Comparison of ENCODE assay signal across 24 mouse cellular contexts in the genomic region with DNA sequence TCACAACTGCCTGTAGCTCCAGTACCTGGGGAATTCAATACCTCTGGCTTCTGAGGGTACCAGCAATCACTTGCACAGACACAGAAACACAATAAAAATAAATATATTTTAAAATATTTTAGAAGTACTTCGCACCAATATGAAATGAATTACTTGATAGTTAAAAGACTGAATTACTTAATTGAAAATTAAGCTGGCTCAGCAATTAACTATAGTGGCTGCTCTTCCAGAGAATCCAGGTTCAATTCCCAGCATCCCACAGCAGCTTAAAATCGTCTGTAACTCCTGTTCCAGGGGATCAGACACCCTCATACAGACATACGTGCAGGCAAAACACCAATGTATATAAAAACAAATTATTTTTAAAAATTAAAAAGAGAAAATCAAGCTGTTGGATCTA. TPM values are rescaled to one million over a fixed set of nuclear protein-coding genes. Genes with fewer than 3 reads are reported as not detected.
"Had no signal": no experiment of that assay in that cellular context is flagged by ENCODE, and none has a peak within 500 bp of the region (broad histone marks: within the 10 kb centered on the region; RNA-seq: fewer than 3 reads in every experiment).

No protein-coding gene starts in this region.

- H3K9ac ChIP-seq: heart, embryonic 12.5 days; heart, embryonic 15.5 days; hindbrain, embryonic 12.5 days; hindbrain, embryonic 13.5 days; hindbrain, embryonic 14.5 days; hindbrain, embryonic 15.5 days; intestine, embryonic 15.5 days; kidney, embryonic 15.5 days had no signal

- H3K4me1 ChIP-seq: heart, embryonic 12.5 days; hindbrain, embryonic 12.5 days; hindbrain, embryonic 13.5 days; hindbrain, embryonic 15.5 days had no signal

- H3K27ac ChIP-seq: heart, embryonic 13.5 days; hindbrain, embryonic 10.5 days; hindbrain, embryonic 12.5 days; hindbrain, embryonic 13.5 days; hindbrain, embryonic 14.5 days; hindbrain, embryonic 15.5 days; hindbrain, postnatal 0 days; layer of hippocampus, adult 2 months; left cerebral cortex, adult 2 months had no signal

- H3K27me3 ChIP-seq: heart, embryonic 12.5 days; heart, embryonic 13.5 days; heart, embryonic 15.5 days; hindbrain, embryonic 12.5 days; hindbrain, embryonic 13.5 days; hindbrain, embryonic 15.5 days; intestine, embryonic 15.5 days; kidney, embryonic 15.5 days had no signal

- H3K4me3 ChIP-seq: heart, embryonic 12.5 days; heart, embryonic 13.5 days; heart, embryonic 15.5 days; hindbrain, embryonic 10.5 days; hindbrain, embryonic 12.5 days; hindbrain, embryonic 13.5 days; hindbrain, embryonic 15.5 days; intestine, embryonic 15.5 days; kidney, embryonic 15.5 days; layer of hippocampus, adult 2 months; left cerebral cortex, adult 2 months had no signal

- H3K4me2 ChIP-seq: heart, embryonic 11.5 days; heart, embryonic 12.5 days; heart, embryonic 13.5 days; heart, embryonic 15.5 days; hindbrain, embryonic 12.5 days; hindbrain, embryonic 13.5 days; hindbrain, embryonic 14.5 days; hindbrain, embryonic 15.5 days; kidney, embryonic 15.5 days had no signal

- H3K9me3 ChIP-seq: heart, embryonic 12.5 days; heart, embryonic 13.5 days; heart, embryonic 15.5 days; hindbrain, embryonic 10.5 days; hindbrain, embryonic 12.5 days; hindbrain, embryonic 13.5 days; hindbrain, embryonic 15.5 days; intestine, embryonic 15.5 days; kidney, embryonic 15.5 days had no signal

- H3K36me3 ChIP-seq: heart, embryonic 15.5 days; intestine, embryonic 15.5 days had no signal

- DNase-seq: heart, postnatal 10 days; heart, postnatal 14 days; heart, postnatal 36 days; heart, postnatal 4 days; kidney, adult 9 months; kidney, postnatal 10 days; kidney, postnatal 4 days; layer of hippocampus, adult 9-11 months; layer of hippocampus, postnatal 36 days had no signal

RNA-seq across cellular contexts. Expression of a gene that starts 10.6 kb away (rescaled TPM):
- total RNA-seq: hematopoietic stem cell, adult 5-6 weeks had no signal
